Mouse (Mus musculus) cerebellum, adult 2 months (tissue): ENCODE data around the gene Sema7a.

ENCODE experiments used
- CTCF ChIP-seq: fragments of 200-500 bp; IDR thresholded peaks from 2 replicates; pipeline ENCODE4 v1.5.1; 2011; ENCODE audit warnings: low read depth, mild to moderate bottlenecking, control low read depth, low read length, moderate library complexity, borderline replicate concordance; ENCODE audit not compliant: insufficient read depth
- POLR2A ChIP-seq: fragments of 200-500 bp; IDR thresholded peaks from 2 replicates; pipeline ENCODE4 v1.6.1; 2011; ENCODE audit warnings: low read length, control low read depth, borderline replicate concordance; ENCODE audit not compliant: insufficient read depth

DNA sequence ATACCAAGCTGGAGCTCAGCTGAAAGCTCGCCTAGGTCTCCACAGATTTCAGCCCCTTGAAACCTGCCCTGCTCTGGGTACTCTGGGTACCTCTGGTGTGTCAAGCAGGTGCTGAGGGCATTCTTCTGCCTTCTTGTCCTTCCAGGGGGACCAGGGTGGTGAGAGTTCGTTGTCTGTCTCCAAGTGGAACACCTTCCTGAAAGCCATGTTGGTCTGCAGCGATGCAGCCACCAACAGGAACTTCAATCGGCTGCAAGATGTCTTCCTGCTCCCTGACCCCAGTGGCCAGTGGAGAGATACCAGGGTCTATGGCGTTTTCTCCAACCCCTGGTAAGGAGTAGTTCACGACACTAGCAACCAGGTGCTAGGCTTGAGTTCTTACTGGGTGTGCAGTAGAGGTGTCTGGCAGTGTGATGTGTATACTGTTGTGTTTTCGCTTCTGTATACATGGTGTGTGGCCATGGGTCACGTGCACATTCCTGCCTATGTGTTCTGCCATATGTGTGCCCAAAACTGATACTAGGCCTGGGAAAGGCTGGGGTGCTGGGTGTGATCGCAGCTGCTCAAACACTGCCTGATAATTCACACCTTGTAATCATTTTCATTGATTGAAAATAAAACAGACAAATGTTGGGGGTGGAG is 16.4 kb downstream of the Sema7a start:
- TF ChIP-seq CTCF, result no peak
- no peak for TF ChIP-seq POLR2A
